Comparison of ENCODE assay signal across 18 mouse cellular contexts in the genomic region with DNA sequence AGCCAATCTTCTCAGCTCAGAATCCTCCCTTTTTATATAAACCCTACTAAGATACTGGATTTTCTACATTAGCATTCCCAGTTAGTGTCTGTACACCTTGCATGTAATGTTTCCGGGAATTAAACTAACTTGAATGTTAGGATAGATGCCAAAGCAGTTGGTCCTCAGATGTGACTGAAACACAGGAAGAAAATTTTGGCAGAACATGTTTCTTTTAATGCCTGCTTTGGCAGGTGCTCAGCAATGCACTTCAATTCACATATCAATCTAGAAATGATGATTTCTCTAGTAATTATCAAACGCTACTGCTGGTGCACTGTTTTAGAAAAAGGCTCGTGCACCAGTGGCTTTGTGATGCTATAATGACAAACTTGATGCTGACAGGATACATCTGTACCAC.
DNase-seq lines count a peak whose midpoint lies in the region; ATAC-seq and TF ChIP-seq lines count a peak whose summit lies in the region.
"Had no signal": no experiment of that assay in that cellular context is flagged by ENCODE, and none has a peak within 500 bp of the region (broad histone marks: within the 10 kb centered on the region; RNA-seq: fewer than 3 reads in every experiment).

No protein-coding gene starts in this region.

- no peak overlapping the region for H3K27ac ChIP-seq in forebrain, embryonic 13.5 days
- no peak overlapping the region for H3K27ac ChIP-seq in forebrain, embryonic 12.5 days
- H3K27ac ChIP-seq in hindbrain, postnatal 0 days = no peak overlapping the region
- no peak overlapping the region for H3K27ac ChIP-seq in hindbrain, embryonic 12.5 days
- H3K27ac ChIP-seq: embryonic facial prominence, embryonic 12.5 days; heart, embryonic 10.5 days; hindbrain, embryonic 13.5 days; intestine, embryonic 15.5 days had no signal

- no peaks in the 10 kb centered on the region for H3K4me1 ChIP-seq in forebrain, embryonic 13.5 days
- H3K4me1 ChIP-seq in forebrain, embryonic 12.5 days = no peaks in the 10 kb centered on the region
- no peaks in the 10 kb centered on the region for H3K4me1 ChIP-seq in hindbrain, postnatal 0 days (ENCODE audit: insufficient read depth, low read length)
- H3K4me1 ChIP-seq in hindbrain, embryonic 12.5 days = no peaks in the 10 kb centered on the region
- H3K4me1 ChIP-seq: embryonic facial prominence, embryonic 12.5 days; heart, embryonic 10.5 days; hindbrain, embryonic 13.5 days; intestine, embryonic 15.5 days had no signal

- H3K4me2 ChIP-seq in forebrain, embryonic 13.5 days = no peak overlapping the region
- no peak overlapping the region for H3K4me2 ChIP-seq in forebrain, embryonic 12.5 days
- no peak overlapping the region for H3K4me2 ChIP-seq in hindbrain, postnatal 0 days (ENCODE audit: low read depth, low read length)
- H3K4me2 ChIP-seq in hindbrain, embryonic 12.5 days (replicated peaks) = no peak overlapping the region
- H3K4me2 ChIP-seq: embryonic facial prominence, embryonic 12.5 days; hindbrain, embryonic 13.5 days; intestine, embryonic 15.5 days had no signal

- TF ChIP-seq CTCF in hindbrain, postnatal 0 days (IDR thresholded peaks at IDR 0.05; ENCODE audit: low read depth) = no peak
- TF ChIP-seq CTCF in brain, embryonic 14.5 days (IDR thresholded peaks at IDR 0.05; ENCODE audit: borderline replicate concordance, extremely low read depth, insufficient read depth, insufficient read length) = no peak

- no peaks in the 10 kb centered on the region for H3K27me3 ChIP-seq in forebrain, embryonic 13.5 days
- H3K27me3 ChIP-seq in forebrain, embryonic 12.5 days = no peaks in the 10 kb centered on the region
- H3K27me3 ChIP-seq in hindbrain, postnatal 0 days (ENCODE audit: insufficient read depth, low read length) = no peaks in the 10 kb centered on the region
- H3K27me3 ChIP-seq in hindbrain, embryonic 12.5 days = no peaks in the 10 kb centered on the region
- H3K27me3 ChIP-seq: embryonic facial prominence, embryonic 12.5 days; hindbrain, embryonic 13.5 days; intestine, embryonic 15.5 days had no signal

- TF ChIP-seq POLR2A in brain, embryonic 14.5 days (IDR thresholded peaks at IDR 0.05; ENCODE audit: borderline replicate concordance, extremely low read depth, insufficient read depth, insufficient read length, poor library complexity, severe bottlenecking) = no peak

- DNase-seq in cerebellum, adult 9-10 months = peak; percentile 39
- peak; percentile 39 for DNase-seq in hindbrain, postnatal 0 days (ENCODE audit: low spot score)
- peak; percentile 56 for DNase-seq in brain, embryonic 14.5 days (ENCODE audit: low read depth)
- DNase-seq: adrenal gland, postnatal 10 days; gastrocnemius, postnatal 10 days; heart, adult 18-20 months; heart, postnatal 10 days; heart, postnatal 4 days; kidney, adult 18-20 months had no signal

- ATAC-seq in cerebellum, adult (ENCODE audit: insufficient number of reproducible peaks, low FRiP score, low TSS enrichment) = no peak
- peak; percentile 45; the same call in 1 of the 2 replicates for ATAC-seq in forebrain, embryonic 13.5 days
- ATAC-seq in forebrain, embryonic 12.5 days (ENCODE audit: low FRiP score) = no peak
- ATAC-seq in hindbrain, postnatal 0 days = peak; percentile 32; the same call in 1 of the 2 replicates
- ATAC-seq in hindbrain, embryonic 12.5 days (ENCODE audit: low FRiP score) = no peak
- no peak for ATAC-seq in megakaryocyte, adult 5-6 weeks (ENCODE audit: poor library complexity, severe bottlenecking)
- ATAC-seq: intestine, embryonic 15.5 days had no signal

- H3K36me3 ChIP-seq in forebrain, embryonic 13.5 days (ENCODE audit: poor library complexity, severe bottlenecking) = no peaks in the 10 kb centered on the region
- H3K36me3 ChIP-seq in forebrain, embryonic 12.5 days (replicated peaks) = no peaks in the 10 kb centered on the region
- no peaks in the 10 kb centered on the region for H3K36me3 ChIP-seq in hindbrain, postnatal 0 days (ENCODE audit: insufficient read depth, low read length)
- no peaks in the 10 kb centered on the region for H3K36me3 ChIP-seq in hindbrain, embryonic 12.5 days
- H3K36me3 ChIP-seq: embryonic facial prominence, embryonic 12.5 days; heart, embryonic 10.5 days; hindbrain, embryonic 13.5 days; intestine, embryonic 15.5 days had no signal

- no peaks in the 10 kb centered on the region for H3K9me3 ChIP-seq in forebrain, embryonic 13.5 days (replicated peaks)
- no peaks in the 10 kb centered on the region for H3K9me3 ChIP-seq in forebrain, embryonic 12.5 days
- no peaks in the 10 kb centered on the region for H3K9me3 ChIP-seq in hindbrain, postnatal 0 days (ENCODE audit: low read length)
- H3K9me3 ChIP-seq in hindbrain, embryonic 12.5 days (replicated peaks) = no peaks in the 10 kb centered on the region
- H3K9me3 ChIP-seq: embryonic facial prominence, embryonic 12.5 days; heart, embryonic 10.5 days; hindbrain, embryonic 13.5 days; intestine, embryonic 15.5 days had no signal

- H3K9ac ChIP-seq in forebrain, embryonic 13.5 days = no peak overlapping the region
- no peak overlapping the region for H3K9ac ChIP-seq in forebrain, embryonic 12.5 days
- H3K9ac ChIP-seq in hindbrain, postnatal 0 days (replicated peaks; ENCODE audit: low read length) = no peak overlapping the region
- H3K9ac ChIP-seq in hindbrain, embryonic 12.5 days = no peak overlapping the region
- H3K9ac ChIP-seq: embryonic facial prominence, embryonic 12.5 days; hindbrain, embryonic 13.5 days; intestine, embryonic 15.5 days had no signal

- no peak overlapping the region for H3K4me3 ChIP-seq in forebrain, embryonic 13.5 days
- no peak overlapping the region for H3K4me3 ChIP-seq in forebrain, embryonic 12.5 days (replicated peaks)
- no peak overlapping the region for H3K4me3 ChIP-seq in hindbrain, postnatal 0 days (ENCODE audit: low read length)
- no peak overlapping the region for H3K4me3 ChIP-seq in hindbrain, embryonic 12.5 days
- H3K4me3 ChIP-seq: embryonic facial prominence, embryonic 12.5 days; heart, embryonic 10.5 days; hindbrain, embryonic 13.5 days; intestine, embryonic 15.5 days had no signal

- 75% methylated on average over 3 of the region's 3 CpGs for WGBS in forebrain, embryonic 13.5 days
- 85% methylated on average over 3 of the region's 3 CpGs for WGBS in forebrain, embryonic 12.5 days
- 53% methylated on average over 3 of the region's 3 CpGs for WGBS in hindbrain, postnatal 0 days
- WGBS in hindbrain, embryonic 12.5 days = 90% methylated on average over 3 of the region's 3 CpGs

Comparison
In these comparisons a context has a peak if more than half of its experiments do, and no peak if none do; other contexts are left out.
1. ATAC-seq: peak in forebrain, embryonic 13.5 days (single experiment) and hindbrain, postnatal 0 days (single experiment); none in cerebellum, adult (single experiment), forebrain, embryonic 12.5 days (single experiment), hindbrain, embryonic 12.5 days (single experiment) and megakaryocyte, adult 5-6 weeks (single experiment).
2. Peak in every context shown above with its lines, with median percentiles within 50 percentile points of each other: DNase-seq.